In genomic region chr5:93005229-93005814, GRCm38 (mm10) we compare ENCODE assay signal across 9 mouse cellular contexts. TPM values are rescaled to one million over a fixed set of nuclear protein-coding genes. Genes with fewer than 3 reads are reported as not detected.
DNase-seq lines count a peak whose midpoint lies in the region; ATAC-seq and TF ChIP-seq lines count a peak whose summit lies in the region.
"Had no signal": no experiment of that assay in that cellular context is flagged by ENCODE, and none has a peak within 500 bp of the region (broad histone marks: within the 10 kb centered on the region; RNA-seq: fewer than 3 reads in every experiment).

No protein-coding gene starts in this region.

- peak overlapping the region; percentile 54 for H3K9ac ChIP-seq in embryonic facial prominence, embryonic 13.5 days
- H3K9ac ChIP-seq in heart, embryonic 15.5 days, result 0 out of 2 replicates have a peak overlapping the region, but pooled peaks have one; percentile 5
- H3K9ac ChIP-seq in stomach, embryonic 14.5 days (replicated peaks; ENCODE audit: low read depth, low read length), result no peak overlapping the region

- no peak overlapping the region for H3K27ac ChIP-seq in layer of hippocampus, adult 2 months
- H3K27ac ChIP-seq in embryonic facial prominence, embryonic 13.5 days, result peak overlapping the region; percentile 49; the same call in 1 of the 2 replicates
- H3K27ac ChIP-seq in heart, embryonic 15.5 days, result peak overlapping the region; percentile 80
- peak overlapping the region; percentile 76; the same call in 1 of the 2 replicates for H3K27ac ChIP-seq in stomach, embryonic 14.5 days (ENCODE audit: low read length)

- H3K4me2 ChIP-seq in embryonic facial prominence, embryonic 13.5 days, result peak overlapping the region; percentile 54
- H3K4me2 ChIP-seq in heart, embryonic 15.5 days, result peak overlapping the region; percentile 55
- peak overlapping the region; percentile 40 for H3K4me2 ChIP-seq in stomach, embryonic 14.5 days (replicated peaks; ENCODE audit: low read depth, low read length)

- no peaks in the 10 kb centered on the region for H3K36me3 ChIP-seq in embryonic facial prominence, embryonic 13.5 days
- H3K36me3 ChIP-seq in heart, embryonic 15.5 days, result no peaks in the 10 kb centered on the region
- no peaks in the 10 kb centered on the region for H3K36me3 ChIP-seq in stomach, embryonic 14.5 days (ENCODE audit: control insufficient read depth, insufficient read depth, low read length)

- DNase-seq in layer of hippocampus, adult 2 months (ENCODE audit: low spot score in 2 of 2), result no peak
- no peak for DNase-seq in layer of hippocampus, postnatal 10 days (ENCODE audit: low spot score in 2 of 2)
- peak; percentile 76 for DNase-seq in kidney, postnatal 10 days
- peak; percentile 61 for DNase-seq in lung, postnatal 25 days (ENCODE audit: low spot score)
- DNase-seq in layer of hippocampus, postnatal 25 days (ENCODE audit: extremely low spot score in 1 of 2, low spot score in 1 of 2), result no peak

- peak overlapping the region; percentile 15; the same call in 1 of the 2 replicates for H3K4me3 ChIP-seq in layer of hippocampus, adult 2 months
- H3K4me3 ChIP-seq in embryonic facial prominence, embryonic 13.5 days, result peak overlapping the region; percentile 26
- peak overlapping the region; percentile 35 for H3K4me3 ChIP-seq in heart, embryonic 15.5 days
- H3K4me3 ChIP-seq in stomach, embryonic 14.5 days (ENCODE audit: low read depth, low read length), result peak overlapping the region; percentile 19; the same call in 1 of the 2 replicates

- H3K27me3 ChIP-seq in embryonic facial prominence, embryonic 13.5 days, result no peaks in the 10 kb centered on the region
- no peaks in the 10 kb centered on the region for H3K27me3 ChIP-seq in heart, embryonic 15.5 days
- no peaks in the 10 kb centered on the region for H3K27me3 ChIP-seq in stomach, embryonic 14.5 days (ENCODE audit: control insufficient read depth, insufficient read depth, low read length)

- peaks cover 23% of the 10 kb centered on the region for H3K4me1 ChIP-seq in embryonic facial prominence, embryonic 13.5 days
- H3K4me1 ChIP-seq in heart, embryonic 15.5 days (replicated peaks), result peaks cover 32% of the 10 kb centered on the region
- H3K4me1 ChIP-seq in stomach, embryonic 14.5 days (ENCODE audit: control insufficient read depth, insufficient read depth, low read length), result peaks cover 21% of the 10 kb centered on the region

- 6% methylated on average over 20 of the region's 20 CpGs for WGBS in embryonic facial prominence, embryonic 13.5 days
- 7% methylated on average over 20 of the region's 20 CpGs for WGBS in heart, embryonic 15.5 days
- WGBS in stomach, embryonic 14.5 days, result 10% methylated on average over 20 of the region's 20 CpGs

- ATAC-seq in embryonic facial prominence, embryonic 13.5 days (ENCODE audit: insufficient number of reproducible peaks, insufficient read depth, low FRiP score, low TSS enrichment, low read depth), result no peak
- no peak for ATAC-seq in heart, embryonic 15.5 days (replicated peaks; ENCODE audit: insufficient number of reproducible peaks, insufficient read depth, low FRiP score, low read depth)
- no peak for ATAC-seq in stomach, embryonic 14.5 days (ENCODE audit: insufficient number of reproducible peaks, insufficient read depth, low FRiP score, low read depth)

- no peaks in the 10 kb centered on the region for H3K9me3 ChIP-seq in embryonic facial prominence, embryonic 13.5 days
- no peaks in the 10 kb centered on the region for H3K9me3 ChIP-seq in heart, embryonic 15.5 days (replicated peaks)
- no peaks in the 10 kb centered on the region for H3K9me3 ChIP-seq in stomach, embryonic 14.5 days (ENCODE audit: control insufficient read depth, low read depth, low read length)

- TF ChIP-seq CTCF in layer of hippocampus, adult 2 months (conservative IDR thresholded peaks at IDR 0.05), result no peak

RNA-seq across cellular contexts. Expression of gene Sowahb, which starts 39.5 kb away (rescaled TPM):
- 1 to 10 TPM; 2.0 to 2.2 TPM for total RNA-seq in layer of hippocampus, adult 2 months (2021)
- 1 to 10 TPM in 1 of 2 experiments, under 1 TPM in 1; 0.87 to 1.0 TPM for total RNA-seq in layer of hippocampus, postnatal 10 days (2021)
- 0.59 and 1.3 TPM in 2 replicates for polyA plus RNA-seq in embryonic facial prominence, embryonic 13.5 days (2015; fragmentation: Nextera tagmentation; extraction: Ambion mirVana)
- 0.09 and 0.25 TPM in 2 replicates for polyA plus RNA-seq in heart, embryonic 15.5 days (2015; fragmentation: Nextera tagmentation; extraction: Ambion mirVana)
- polyA plus RNA-seq in stomach, embryonic 14.5 days (2014; fragmentation: Nextera tagmentation; extraction: Ambion mirVana), result 1.4 and 1.5 TPM in 2 replicates
- total RNA-seq in layer of hippocampus, postnatal 25 days (2021), result 1 to 10 TPM; 1.4 to 2.1 TPM
- total RNA-seq: MEL had no signal

Comparison
In these comparisons a context has a peak if more than half of its experiments do, and no peak if none do; other contexts are left out.
1. DNase-seq: peak in kidney, postnatal 10 days (single experiment) and lung, postnatal 25 days (single experiment); none in layer of hippocampus, adult 2 months (0 of 2), layer of hippocampus, postnatal 10 days (0 of 2) and layer of hippocampus, postnatal 25 days (0 of 2).
2. Peak in every context shown above with its lines, with median percentiles within 50 percentile points of each other: H3K4me3 ChIP-seq and H3K4me2 ChIP-seq.